Mouse (Mus musculus) kidney, adult 2 months (tissue): ENCODE measurements at regions not wholly inside any gene's neighbourhood (a gene's known extent, or its start where the extent isn't known, plus 50 kb on each side); places are given as distances from the start of the nearest gene placed in this dataset.

Experiments used
- CTCF ChIP-seq: fragments of 200-500 bp; conservative IDR thresholded peaks from 2 replicates; pipeline ENCODE4 v1.5.1; 2011; ENCODE audit warnings: low read depth, mild to moderate bottlenecking, control low read depth, low read length, moderate library complexity, mixed read lengths; ENCODE audit not compliant: insufficient read depth, insufficient read length
- POLR2A ChIP-seq: fragments of 200-500 bp; IDR thresholded peaks from one replicate; pipeline ENCODE4 v1.6.1; 2011; ENCODE audit warnings: low read depth, low read length, control low read depth

DNA sequence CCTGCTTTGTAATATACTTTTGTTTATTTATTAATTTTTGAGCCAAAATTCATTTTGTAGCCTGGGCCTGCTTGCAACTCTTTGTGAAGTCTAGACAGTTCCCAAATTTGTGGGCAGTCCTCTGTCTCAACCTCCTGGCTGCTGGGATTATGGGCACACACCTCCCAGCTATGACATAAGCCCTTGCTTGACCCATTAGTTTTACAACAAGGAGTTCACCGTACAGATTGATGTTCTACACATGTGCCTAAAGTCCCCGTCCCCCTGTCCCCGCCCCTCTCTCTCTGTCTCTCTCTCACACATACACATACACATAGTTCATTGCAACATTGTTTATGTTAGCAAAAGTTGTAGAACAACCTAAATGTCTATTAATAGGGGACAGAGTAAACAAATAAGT lies 63.7 kb upstream of the Abca1 start:
- TF ChIP-seq CTCF (no peak), POLR2A (no peak)
